Mouse (Mus musculus) frontal cortex, adult 2 months (tissue): ENCODE results near the gene Zfp691. TPM values are rescaled to one million over a fixed set of nuclear protein-coding genes. Genes with fewer than 3 reads are reported as not detected.

Experiments
- DNase-seq, 2 experiments: peaks; one replicate each; pipeline ENCODE4 v3.0.0; 2022; ENCODE audit warnings: low spot score in 1 of 2; ENCODE audit errors: extremely low spot score in 1 of 2
- polyA plus RNA-seq: library from polyadenylated mRNA; depleted of rRNA; stranded (reverse); fragments of >200 nt; gene quantifications from 2 replicates; pipeline ENCODE4 v1.2.3, GENCODE M21; 2012; rRNA removed

Zfp691 gene
- polyA plus RNA-seq, 1 experiment: 8.0 TPM

- DNase-seq: no peak
Measured at GRCm38 (mm10) chr4:119128547-119128946, 45.4 kb downstream of the Zfp691 start.

- no peak for DNase-seq
Measured at GRCm38 (mm10) chr4:119127229-119127628, 46.8 kb downstream of the Zfp691 start.

- DNase-seq: no peak
Measured at GRCm38 (mm10) chr4:119125577-119126270, 48.3 kb downstream of the Zfp691 start.

GRCm38 (mm10) chr4:119124771-119125273 is 49.2 kb downstream of the Zfp691 start:
- DNase-seq: no peak

GRCm38 (mm10) chr4:119121249-119121648 is 52.7 kb downstream of the Zfp691 start:
- DNase-seq: peak in 1 of 2 experiments; percentile 71

GRCm38 (mm10) chr4:119120095-119120494 is 53.9 kb downstream of the Zfp691 start:
- DNase-seq: no peak

Other genes with a start within 250 kb of the Zfp691 start
- gene Olfr1328, start 235.6 kb downstream of the Zfp691 start, polyA plus RNA-seq: 0.02 and 0.10 TPM in 2 replicates
- gene Lao1, start 212.6 kb downstream of the Zfp691 start, polyA plus RNA-seq: 0.04 TPM in 2 replicates
- 98.9 and 106 TPM in 2 replicates for gene Slc2a1, start 65.5 kb downstream of the Zfp691 start, polyA plus RNA-seq
- gene Ermap, start 15.8 kb upstream of the Zfp691 start, polyA plus RNA-seq: 0.76 and 0.80 TPM in 2 replicates
- gene Svbp, start 21.1 kb upstream of the Zfp691 start, polyA plus RNA-seq: 32.9 and 34.7 TPM in 2 replicates
- 1.1 and 1.2 TPM in 2 replicates for gene Tmem269, start 44.0 kb upstream of the Zfp691 start, polyA plus RNA-seq
- gene AU022252, start 58.5 kb upstream of the Zfp691 start, polyA plus RNA-seq: 13.9 and 15.0 TPM in 2 replicates
- gene P3h1, start 58.7 kb upstream of the Zfp691 start, polyA plus RNA-seq: 11.6 and 14.1 TPM in 2 replicates
- gene Cldn19, start 81.2 kb upstream of the Zfp691 start, polyA plus RNA-seq: 3.4 TPM in 2 replicates
- gene Ybx1, start 120.4 kb upstream of the Zfp691 start, polyA plus RNA-seq: 326 and 332 TPM in 2 replicates
- gene Ppih, start 146.4 kb upstream of the Zfp691 start, polyA plus RNA-seq: 26.7 and 29.3 TPM in 2 replicates
- 17.4 and 17.7 TPM in 2 replicates for gene Ccdc30, start 241.3 kb upstream of the Zfp691 start, polyA plus RNA-seq
- 7.7 and 10.3 TPM in 2 replicates for gene Ppcs, start 248.2 kb upstream of the Zfp691 start, polyA plus RNA-seq
- gene Zmynd12, start 248.6 kb upstream of the Zfp691 start, polyA plus RNA-seq: 0.80 and 0.88 TPM in 2 replicates